Mouse (Mus musculus) embryonic facial prominence, embryonic 14.5 days (tissue): ENCODE results near the gene Astn2. TPM values are rescaled to one million over a fixed set of nuclear protein-coding genes. Genes with fewer than 3 reads are reported as not detected.

ENCODE experiments used
- ATAC-seq: fragments of 200-750 bp; cut with Nextera tagmentation; 2 replicates; pipeline ENCODE4 v1.8.0; 2017; ENCODE audit warnings: low read depth, moderate number of reproducible peaks, moderate TSS enrichment
- DNase-seq: peaks from one replicate; pipeline ENCODE4 v3.0.0-alpha.2; 2015; ENCODE audit warnings: low spot score
- H3K27ac ChIP-seq: fragments of 300-500 bp; sonication (generic); replicated peaks from 2 replicates; pipeline ENCODE4 v1.5.1; 2014; ENCODE audit warnings: low read depth, mild to moderate bottlenecking, low read length, moderate library complexity
- H3K27me3 ChIP-seq: fragments of 300-500 bp; sonication (generic); replicated peaks from 2 replicates; pipeline ENCODE4 v1.6.1; 2014; ENCODE audit warnings: low read length; ENCODE audit not compliant: control insufficient read depth, insufficient read depth
- H3K36me3 ChIP-seq: fragments of 300-500 bp; sonication (generic); 2 replicates; pipeline ENCODE4 v1.6.1; 2014; ENCODE audit warnings: low read length, mixed read lengths; ENCODE audit not compliant: control insufficient read depth, insufficient read depth
- H3K4me1 ChIP-seq: fragments of 300-500 bp; sonication (generic); 2 replicates; pipeline ENCODE4 v1.6.1; 2014; ENCODE audit warnings: antibody characterized with exemption, low read length; ENCODE audit not compliant: control insufficient read depth, insufficient read depth
- H3K4me2 ChIP-seq: fragments of 300-500 bp; sonication (generic); 2 replicates; pipeline ENCODE4 v1.6.1; 2014; ENCODE audit warnings: low read depth, mild to moderate bottlenecking, low read length, moderate library complexity, mixed read lengths
- H3K4me3 ChIP-seq: fragments of 300-500 bp; sonication (generic); 2 replicates; pipeline ENCODE4 v1.5.1; 2014; ENCODE audit warnings: low read depth, mild to moderate bottlenecking, low read length
- H3K9ac ChIP-seq: fragments of 300-500 bp; sonication (generic); 2 replicates; pipeline ENCODE4 v1.6.1; 2014; ENCODE audit warnings: low read depth, mild to moderate bottlenecking, low read length, moderate library complexity, mixed read lengths
- H3K9me3 ChIP-seq: fragments of 300-500 bp; sonication (generic); 2 replicates; pipeline ENCODE4 v1.6.1; 2016; ENCODE audit warnings: low read length; ENCODE audit not compliant: control insufficient read depth
- WGBS: fragments of 180-500 bp; shearing (Covaris S2); extraction: QIAGEN DNeasy Blood & Tissue Kit; methylation state at CpG from one replicate; pipeline ENCODE4 v1.1.7; 2014; 5-methylcytosine and 5-hydroxymethylcytosine counted together
- polyA plus RNA-seq: library from polyadenylated mRNA; unstranded; fragments of >200 nt; fragmentation: Nextera tagmentation; extraction: Ambion mirVana; gene quantifications from 2 replicates; pipeline ENCODE4 v1.2.1, GENCODE M21; 2014

Gene Astn2
- polyA plus RNA-seq, 1 experiment from 2014 or later: 1.0 TPM

DNA sequence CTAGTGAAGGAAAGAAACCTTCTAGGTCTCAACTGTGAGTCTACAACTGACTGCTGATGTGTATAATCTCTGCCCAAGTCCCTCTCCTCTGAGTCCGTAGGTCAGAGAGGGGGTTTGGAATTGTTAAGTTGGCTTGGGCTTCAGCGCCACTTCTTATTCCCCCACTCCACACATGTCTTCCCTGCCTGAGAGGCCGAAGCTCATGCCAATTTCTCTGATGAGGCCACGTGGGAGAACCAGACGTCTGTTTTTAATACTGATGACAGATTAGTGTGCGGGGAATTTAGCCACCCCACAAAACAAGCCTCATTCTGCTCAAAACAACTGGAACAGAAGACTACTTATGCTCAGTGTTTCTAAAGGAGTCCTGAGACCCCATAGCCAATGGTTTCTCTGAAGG lies 872.8 kb downstream of the Astn2 start:
- 32% methylated on average over 6 of the region's 6 CpGs for WGBS
- ATAC-seq: no peak

GRCm38 (mm10) chr4:65530901-65531300 lies 873.5 kb downstream of the Astn2 start:
- H3K9ac ChIP-seq: no peak overlapping the region
- H3K4me1 ChIP-seq: peaks cover 8% of the 10 kb centered on the region; the same call in 1 of the 2 replicates
- WGBS: 37% methylated on average over 2 of the region's 2 CpGs
- H3K27ac ChIP-seq: no peak overlapping the region; the same call in 1 of the 2 replicates
- no peaks in the 10 kb centered on the region for H3K36me3 ChIP-seq
- DNase-seq: peak; percentile 30
- no peaks in the 10 kb centered on the region for H3K9me3 ChIP-seq
- ATAC-seq: no peak
- no peak overlapping the region for H3K4me3 ChIP-seq
- no peak overlapping the region for H3K4me2 ChIP-seq
- no peaks in the 10 kb centered on the region for H3K27me3 ChIP-seq

More for the DNA sequence above, 872.8 kb downstream of the Astn2 start:
- H3K4me3 ChIP-seq: no peak overlapping the region
- no peak overlapping the region; the same call in 1 of the 2 replicates for H3K27ac ChIP-seq
- no peaks in the 10 kb centered on the region for H3K27me3 ChIP-seq
- no peak overlapping the region for H3K4me2 ChIP-seq
- H3K9me3 ChIP-seq: no peaks in the 10 kb centered on the region
- DNase-seq: peak; percentile 53
- H3K4me1 ChIP-seq: peaks cover 8% of the 10 kb centered on the region; the same call in 1 of the 2 replicates
- H3K9ac ChIP-seq: no peak overlapping the region
- no peaks in the 10 kb centered on the region for H3K36me3 ChIP-seq

GRCm38 (mm10) chr4:65508101-65508500 lies 896.3 kb downstream of the Astn2 start:
- H3K4me3 ChIP-seq: no peak overlapping the region
- ATAC-seq (no peak), DNase-seq (peak; percentile 16)
- H3K27me3 ChIP-seq: no peaks in the 10 kb centered on the region
- no peak overlapping the region for H3K27ac ChIP-seq
- no peaks in the 10 kb centered on the region for H3K9me3 ChIP-seq
- 38% methylated on average over 2 of the region's 2 CpGs for WGBS
- no peak overlapping the region for H3K9ac ChIP-seq
- H3K4me1 ChIP-seq: no peaks in the 10 kb centered on the region
- H3K4me2 ChIP-seq: no peak overlapping the region
- no peaks in the 10 kb centered on the region for H3K36me3 ChIP-seq

GRCm38 (mm10) chr4:65506870-65507269 lies 897.5 kb downstream of the Astn2 start:
- H3K27ac ChIP-seq: no peak overlapping the region
- H3K9ac ChIP-seq: no peak overlapping the region
- H3K36me3 ChIP-seq: no peaks in the 10 kb centered on the region
- no peak overlapping the region for H3K4me2 ChIP-seq
- H3K9me3 ChIP-seq: no peaks in the 10 kb centered on the region
- no peak overlapping the region for H3K4me3 ChIP-seq
- DNase-seq: no peak
- no peaks in the 10 kb centered on the region for H3K27me3 ChIP-seq
- ATAC-seq: no peak
- H3K4me1 ChIP-seq: no peaks in the 10 kb centered on the region

- Histone ChIP-seq H3K27ac (no peak overlapping the region), H3K4me3 (no peak overlapping the region), H3K36me3 (no peaks in the 10 kb centered on the region), H3K4me1 (no peaks in the 10 kb centered on the region), H3K4me2 (no peak overlapping the region), H3K27me3 (no peaks in the 10 kb centered on the region), H3K9me3 (no peaks in the 10 kb centered on the region), H3K9ac (no peak overlapping the region)
- ATAC-seq (peak; percentile 96), DNase-seq (peak; percentile 90)
- WGBS: 2% methylated on average over 3 of the region's 3 CpGs
Measured at GRCm38 (mm10) chr4:65496463-65496834, 908.0 kb downstream of the Astn2 start.

DNA sequence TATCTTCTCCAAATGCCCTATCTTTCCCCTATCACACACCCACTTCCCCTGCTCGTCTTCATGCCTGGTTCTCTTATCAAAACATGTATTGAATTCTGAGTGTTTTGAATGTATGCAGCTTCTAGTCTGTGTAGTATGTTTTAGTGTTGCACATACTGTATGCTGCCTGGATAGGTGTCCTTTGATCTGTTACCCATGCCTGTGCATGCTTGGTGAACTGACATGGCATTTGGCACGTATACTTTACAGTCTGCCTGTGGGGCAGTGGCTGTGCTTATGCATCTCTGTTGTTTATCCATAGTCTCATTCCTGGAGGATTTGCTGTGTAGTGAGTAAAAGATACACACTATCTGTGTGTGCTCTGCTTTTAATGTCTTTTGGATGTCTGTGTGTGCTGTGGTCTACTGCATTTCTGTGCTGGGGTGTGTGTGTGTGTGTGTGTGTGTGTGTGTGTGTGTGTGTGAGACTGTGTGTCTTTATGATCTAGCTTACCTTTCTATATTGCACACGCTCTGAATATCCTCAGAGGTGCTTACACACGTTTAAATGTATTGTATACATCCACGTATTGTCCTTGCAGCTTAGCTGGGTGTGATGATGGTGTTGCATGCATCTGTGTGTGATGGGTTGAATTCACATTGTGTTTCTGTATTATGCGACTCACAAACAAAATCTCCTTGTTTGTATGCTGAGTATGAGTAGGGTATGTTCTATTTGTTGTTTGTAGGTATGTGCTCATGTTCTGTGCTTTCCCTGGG lies 908.5 kb downstream of the Astn2 start:
- ATAC-seq (no peak), DNase-seq (no peak)
- Histone ChIP-seq H3K4me2 (no peak overlapping the region), H3K36me3 (no peaks in the 10 kb centered on the region), H3K9me3 (no peaks in the 10 kb centered on the region), H3K4me1 (no peaks in the 10 kb centered on the region), H3K27ac (no peak overlapping the region), H3K4me3 (no peak overlapping the region), H3K27me3 (no peaks in the 10 kb centered on the region), H3K9ac (no peak overlapping the region)
- 70% methylated on average over 6 of the region's 6 CpGs for WGBS

DNA sequence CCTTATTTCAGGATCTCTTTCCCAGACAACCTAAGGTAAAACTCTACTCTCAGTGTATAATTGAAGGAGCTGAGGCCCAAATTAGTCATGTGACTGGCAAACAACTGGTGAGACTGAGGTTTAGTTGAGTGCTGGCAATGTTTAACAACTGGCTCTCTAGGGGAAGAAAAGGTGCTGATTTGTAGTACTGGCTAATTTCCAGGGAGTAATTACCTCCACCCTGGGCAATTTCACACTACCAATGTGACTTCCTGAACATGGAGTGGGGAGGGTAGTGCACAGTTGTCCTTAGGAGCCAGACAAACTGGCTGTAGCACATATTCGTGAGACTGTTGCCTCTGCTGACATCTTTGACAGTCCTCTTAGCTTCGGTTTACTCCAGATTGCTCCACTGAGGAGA lies 912.9 kb downstream of the Astn2 start:
- ATAC-seq: peak; percentile 39; the same call in 1 of the 2 replicates
- WGBS: 52% methylated on average over 2 of the region's 2 CpGs
- H3K4me1 ChIP-seq: no peaks in the 10 kb centered on the region

GRCm38 (mm10) chr4:65489711-65490110 lies 914.7 kb downstream of the Astn2 start:
- H3K9ac ChIP-seq: no peak overlapping the region
- H3K36me3 ChIP-seq: no peaks in the 10 kb centered on the region
- H3K27ac ChIP-seq: no peak overlapping the region
- H3K27me3 ChIP-seq: no peaks in the 10 kb centered on the region
- DNase-seq: no peak
- H3K4me2 ChIP-seq: no peak overlapping the region
- ATAC-seq: no peak
- WGBS: 63% methylated on average over 3 of the region's 3 CpGs
- no peaks in the 10 kb centered on the region for H3K9me3 ChIP-seq
- H3K4me3 ChIP-seq: no peak overlapping the region
- no peaks in the 10 kb centered on the region for H3K4me1 ChIP-seq

More for the DNA sequence above, 912.9 kb downstream of the Astn2 start:
- Histone ChIP-seq H3K4me2 (no peak overlapping the region), H3K9me3 (no peaks in the 10 kb centered on the region), H3K36me3 (no peaks in the 10 kb centered on the region), H3K9ac (no peak overlapping the region), H3K27ac (no peak overlapping the region), H3K27me3 (no peaks in the 10 kb centered on the region), H3K4me3 (no peak overlapping the region)
- DNase-seq: peak; percentile 22

- 78% methylated on average over 5 of the region's 5 CpGs for whole genome bisulfite sequencing
Measured at GRCm38 (mm10) chr4:65481632-65482031, 922.8 kb downstream of the Astn2 start.

More at GRCm38 (mm10) chr4:65481632-65482031, 922.8 kb downstream of the Astn2 start:
- H3K27ac ChIP-seq: no peak overlapping the region
- no peak overlapping the region for H3K9ac ChIP-seq
- no peaks in the 10 kb centered on the region for H3K4me1 ChIP-seq
- no peaks in the 10 kb centered on the region for H3K36me3 ChIP-seq
- H3K27me3 ChIP-seq: no peaks in the 10 kb centered on the region
- ATAC-seq (no peak), DNase-seq (peak; percentile 7)
- no peak overlapping the region for H3K4me3 ChIP-seq
- H3K9me3 ChIP-seq: no peaks in the 10 kb centered on the region
- H3K4me2 ChIP-seq: no peak overlapping the region
